Mouse (Mus musculus) forebrain, embryonic 12.5 days (tissue): ENCODE measurements at regions not wholly inside any gene's neighbourhood (a gene's known extent, or its start where the extent isn't known, plus 50 kb on each side); places are given as distances from the start of the nearest gene placed in this dataset.
A peak's percentile ranks its signal among the peaks of the same experiment; 100 is the strongest.

ENCODE experiments used
- ATAC-seq: fragments of 200-750 bp; cut with Nextera tagmentation; 2 replicates; pipeline ENCODE4 v1.8.0; 2017; ENCODE audit warnings: moderate TSS enrichment; ENCODE audit not compliant: low FRiP score
- H3K27ac ChIP-seq: fragments of 300-500 bp; sonication (generic); 2 replicates; pipeline ENCODE4 v1.5.1; 2016; ENCODE audit warnings: mild to moderate bottlenecking
- H3K27me3 ChIP-seq: fragments of 300-500 bp; sonication (generic); 2 replicates; pipeline ENCODE4 v1.6.1; 2016; ENCODE audit warnings: mild to moderate bottlenecking
- H3K36me3 ChIP-seq: fragments of 300-500 bp; sonication (generic); replicated peaks from 2 replicates; pipeline ENCODE4 v1.6.1; 2016; ENCODE audit warnings: mild to moderate bottlenecking
- H3K4me1 ChIP-seq: fragments of 300-500 bp; sonication (generic); 2 replicates; pipeline ENCODE4 v1.6.1; 2016
- H3K4me2 ChIP-seq: fragments of 300-500 bp; sonication (generic); 2 replicates; pipeline ENCODE4 v1.6.1; 2016; ENCODE audit warnings: mild to moderate bottlenecking, moderate library complexity
- H3K4me3 ChIP-seq: fragments of 300-500 bp; sonication (generic); replicated peaks from 2 replicates; pipeline ENCODE4 v1.5.1; 2016; ENCODE audit warnings: mild to moderate bottlenecking
- H3K9ac ChIP-seq: fragments of 300-500 bp; sonication (generic); 2 replicates; pipeline ENCODE4 v1.6.1; 2016; ENCODE audit warnings: mild to moderate bottlenecking
- H3K9me3 ChIP-seq: fragments of 300-500 bp; sonication (generic); 2 replicates; pipeline ENCODE4 v1.6.1; 2016
- WGBS: fragments of 180-500 bp; shearing (Covaris S2); methylation state at CpG from one replicate; pipeline ENCODE4 v1.1.7; 2016; 5-methylcytosine and 5-hydroxymethylcytosine counted together

GRCm38 (mm10) chr8:53962993-53963392 lies 114.4 kb upstream of the Vegfc start:
- WGBS, result 93% methylated on average over 1 of the region's 1 CpGs
- Histone ChIP-seq H3K9me3 (no peaks in the 10 kb centered on the region), H3K27me3 (no peaks in the 10 kb centered on the region), H3K9ac (no peak overlapping the region), H3K27ac (no peak overlapping the region), H3K36me3 (no peaks in the 10 kb centered on the region), H3K4me3 (no peak overlapping the region), H3K4me1 (no peaks in the 10 kb centered on the region), H3K4me2 (no peak overlapping the region)
- ATAC-seq, result no peak

GRCm38 (mm10) chr8:53984296-53984695 lies 93.1 kb upstream of the Vegfc start:
- Histone ChIP-seq H3K36me3 (no peaks in the 10 kb centered on the region), H3K9ac (no peak overlapping the region), H3K4me3 (no peak overlapping the region), H3K27ac (no peak overlapping the region), H3K4me1 (no peaks in the 10 kb centered on the region), H3K9me3 (no peaks in the 10 kb centered on the region), H3K4me2 (no peak overlapping the region), H3K27me3 (no peaks in the 10 kb centered on the region)
- no peak for ATAC-seq
- 90% methylated on average over 2 of the region's 2 CpGs for WGBS

GRCm38 (mm10) chr8:53985685-53986084 lies 91.7 kb upstream of the Vegfc start:
- Histone ChIP-seq H3K27me3 (no peaks in the 10 kb centered on the region), H3K36me3 (no peaks in the 10 kb centered on the region), H3K4me2 (no peak overlapping the region), H3K9me3 (no peaks in the 10 kb centered on the region), H3K4me1 (no peaks in the 10 kb centered on the region), H3K9ac (no peak overlapping the region), H3K27ac (no peak overlapping the region), H3K4me3 (no peak overlapping the region)
- no peak for ATAC-seq
- 95% methylated on average over 1 of the region's 1 CpGs for WGBS

- H3K4me2 ChIP-seq, result no peak overlapping the region
- no peak overlapping the region for H3K4me3 ChIP-seq
- no peak overlapping the region for H3K27ac ChIP-seq
- H3K4me1 ChIP-seq, result no peaks in the 10 kb centered on the region
- no peak for ATAC-seq
- no peaks in the 10 kb centered on the region for H3K9me3 ChIP-seq
- 91% methylated on average over 3 of the region's 3 CpGs for WGBS
- no peaks in the 10 kb centered on the region for H3K36me3 ChIP-seq
- no peak overlapping the region for H3K9ac ChIP-seq
- H3K27me3 ChIP-seq, result no peaks in the 10 kb centered on the region
These were observed 83.2 kb upstream of the Vegfc start for GRCm38 (mm10) chr8:53994208-53994607.

- Histone ChIP-seq H3K4me3 (no peak overlapping the region), H3K9me3 (no peaks in the 10 kb centered on the region), H3K4me1 (no peaks in the 10 kb centered on the region), H3K36me3 (no peaks in the 10 kb centered on the region), H3K9ac (no peak overlapping the region), H3K4me2 (no peak overlapping the region), H3K27me3 (no peaks in the 10 kb centered on the region), H3K27ac (no peak overlapping the region)
- WGBS, result 83% methylated on average over 2 of the region's 2 CpGs
- no peak for ATAC-seq
These were observed 79.9 kb upstream of the Vegfc start for GRCm38 (mm10) chr8:53997461-53997860.

- Histone ChIP-seq H3K4me1 (no peaks in the 10 kb centered on the region), H3K9me3 (no peaks in the 10 kb centered on the region), H3K36me3 (no peaks in the 10 kb centered on the region), H3K27me3 (no peaks in the 10 kb centered on the region), H3K27ac (no peak overlapping the region), H3K4me3 (no peak overlapping the region), H3K4me2 (no peak overlapping the region), H3K9ac (no peak overlapping the region)
- 61% methylated on average over 1 of the region's 1 CpGs for WGBS
- ATAC-seq, result no peak
These were observed 74.5 kb upstream of the Vegfc start for GRCm38 (mm10) chr8:54002948-54003347.

GRCm38 (mm10) chr8:54014096-54014495 lies 63.3 kb upstream of the Vegfc start:
- 28% methylated on average over 3 of the region's 3 CpGs for WGBS
- Histone ChIP-seq H3K9ac (no peak overlapping the region), H3K27me3 (no peaks in the 10 kb centered on the region), H3K4me1 (0 out of 2 replicates have a peak, but pooled peaks cover 2% of the 10 kb centered on the region), H3K4me3 (no peak overlapping the region), H3K27ac (no peak overlapping the region), H3K36me3 (no peaks in the 10 kb centered on the region), H3K4me2 (no peak overlapping the region), H3K9me3 (no peaks in the 10 kb centered on the region)
- ATAC-seq, result no peak

GRCm38 (mm10) chr8:54018535-54019165 lies 58.8 kb upstream of the Vegfc start:
- WGBS, result 20% methylated on average over 3 of the region's 3 CpGs
- Histone ChIP-seq H3K9ac (no peak overlapping the region), H3K9me3 (no peaks in the 10 kb centered on the region), H3K27ac (no peak overlapping the region), H3K4me3 (no peak overlapping the region), H3K36me3 (no peaks in the 10 kb centered on the region), H3K27me3 (no peaks in the 10 kb centered on the region), H3K4me1 (0 out of 2 replicates have a peak, but pooled peaks cover 2% of the 10 kb centered on the region), H3K4me2 (no peak overlapping the region)
- ATAC-seq, result peak; percentile 83
